Mouse (Mus musculus) bone marrow, adult 2 months (tissue): Measurements from ENCODE around the gene Osbp.

Source experiments
- CTCF ChIP-seq: fragments of 200-500 bp; IDR thresholded peaks from 2 replicates; pipeline ENCODE4 v1.5.1; 2011; ENCODE audit warnings: low read length, control low read depth; ENCODE audit not compliant: control insufficient read depth, insufficient read depth
- POLR2A ChIP-seq: fragments of 200-500 bp; IDR thresholded peaks from 2 replicates; pipeline ENCODE4 v1.6.1; 2011; ENCODE audit warnings: low read depth, mild to moderate bottlenecking, control low read depth, low read length, borderline replicate concordance; ENCODE audit not compliant: control insufficient read depth

GRCm38 (mm10) chr19:11994703-11995431 is 29.1 kb downstream of the Osbp start:
- TF ChIP-seq CTCF (no peak), POLR2A (no peak)
